Mouse (Mus musculus) heart, postnatal 0 days (tissue): ENCODE data around the gene Sh3bp5.

Source experiments
- CTCF ChIP-seq: IDR thresholded peaks from 2 replicates; pipeline ENCODE4 v1.5.1; 2016; ENCODE audit warnings: antibody characterized with exemption, control low read depth, low read depth
- EP300 ChIP-seq: IDR thresholded peaks from 2 replicates; pipeline ENCODE4 v1.6.1; 2016; ENCODE audit warnings: antibody characterized with exemption, low read depth

GRCm38 (mm10) chr14:31435018-31435915, 611 bp downstream of the Sh3bp5 start:
- TF ChIP-seq CTCF (no peak), EP300 (no peak)
